Mouse (Mus musculus) cerebellum, postnatal 4 days (tissue): ENCODE results near the gene Dus2.

ENCODE experiments used
- DNase-seq, 2 experiments: peaks; one replicate each; pipeline ENCODE4 v3.0.0; 2022; ENCODE audit warnings: low spot score in 2 of 2, mixed read lengths in 1 of 2

Dus2 gene

GRCm38 (mm10) chr8:106044151-106044550, 53.0 kb downstream of the Dus2 start:
- DNase-seq = no peak

- DNase-seq = no peak
These were observed 55.9 kb downstream of the Dus2 start for GRCm38 (mm10) chr8:106046872-106047559.

DNA sequence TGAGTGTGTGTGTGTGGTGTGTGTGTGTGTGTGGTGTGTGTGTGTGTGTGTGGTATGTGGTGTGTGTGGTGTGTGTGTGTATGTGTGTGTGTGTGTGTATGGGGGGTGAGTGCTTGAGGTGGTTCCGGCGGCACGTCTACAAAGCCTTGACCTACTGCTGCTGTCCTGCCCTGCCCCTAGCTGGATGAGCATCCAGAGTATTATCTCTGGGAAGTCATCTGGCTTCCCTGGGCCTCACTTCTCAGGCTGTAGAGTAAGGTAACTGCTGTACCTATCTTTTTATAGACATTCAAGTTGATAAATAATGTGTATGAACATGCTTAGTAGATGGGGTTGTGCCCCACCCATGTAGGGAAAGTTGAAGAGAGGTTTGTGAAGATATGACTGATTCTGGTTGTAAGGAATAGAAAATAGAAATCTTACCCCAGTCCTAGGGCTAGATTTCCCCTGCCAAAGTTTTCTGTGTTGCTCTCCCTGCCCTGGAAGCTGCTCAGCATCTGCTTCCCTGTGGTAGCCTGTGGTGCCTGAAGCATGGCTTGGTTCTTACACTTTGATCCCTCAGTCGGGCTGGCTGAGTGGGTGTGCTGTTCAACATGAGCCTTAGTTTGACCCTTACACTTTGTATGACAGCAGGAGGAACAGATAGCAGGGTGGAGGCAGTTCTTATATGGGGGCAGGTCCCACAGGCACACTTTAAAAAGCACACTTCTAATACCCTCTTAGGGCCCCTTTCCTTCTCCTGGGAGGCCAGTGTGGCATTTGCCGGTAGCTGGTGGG, 56.9 kb downstream of the Dus2 start:
- DNase-seq = no peak

DNA sequence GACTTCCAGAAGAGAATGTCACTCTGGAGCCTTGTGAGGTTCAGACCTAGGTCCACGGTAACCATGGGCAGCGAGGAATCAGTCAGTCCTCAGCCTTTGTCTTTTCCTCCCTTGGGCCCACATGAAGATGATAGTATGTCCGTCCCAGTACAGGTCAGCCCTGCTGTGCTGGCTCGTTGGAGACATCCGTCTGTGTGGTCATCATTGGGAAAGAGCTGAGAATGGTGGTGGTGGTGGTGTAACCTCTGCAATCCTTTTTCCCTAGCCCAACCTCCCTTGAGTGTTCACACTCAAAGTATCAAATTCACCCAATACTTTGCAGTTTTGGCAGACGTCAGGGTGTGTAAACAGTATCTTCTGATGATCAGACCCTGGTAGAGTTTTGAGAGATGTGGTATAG, 58.7 kb downstream of the Dus2 start:
- DNase-seq = no peak

DNA sequence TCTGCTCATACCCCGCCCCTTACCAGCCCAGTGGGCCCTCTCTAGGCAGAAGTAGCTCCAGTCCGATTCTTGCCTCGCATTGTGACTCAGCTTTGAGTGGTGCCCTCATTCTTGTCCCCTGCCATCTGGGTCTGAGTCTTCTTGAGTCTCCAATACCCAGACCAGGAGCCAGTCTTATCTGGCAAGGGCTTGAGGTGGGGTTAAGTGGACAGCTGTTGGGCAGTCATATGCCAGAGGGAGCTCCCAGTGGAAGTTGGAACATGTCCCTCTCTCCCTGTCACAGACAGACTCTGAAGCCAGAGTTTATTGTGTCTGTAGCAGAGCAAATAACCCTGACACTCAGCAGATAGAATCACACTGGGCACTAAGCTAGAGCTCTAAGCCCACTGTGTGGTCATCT, 59.9 kb downstream of the Dus2 start:
- DNase-seq = no peak

GRCm38 (mm10) chr8:106052510-106053089, 61.5 kb downstream of the Dus2 start:
- no peak for DNase-seq

GRCm38 (mm10) chr8:106054190-106054811, 63.2 kb downstream of the Dus2 start:
- DNase-seq = no peak

DNA sequence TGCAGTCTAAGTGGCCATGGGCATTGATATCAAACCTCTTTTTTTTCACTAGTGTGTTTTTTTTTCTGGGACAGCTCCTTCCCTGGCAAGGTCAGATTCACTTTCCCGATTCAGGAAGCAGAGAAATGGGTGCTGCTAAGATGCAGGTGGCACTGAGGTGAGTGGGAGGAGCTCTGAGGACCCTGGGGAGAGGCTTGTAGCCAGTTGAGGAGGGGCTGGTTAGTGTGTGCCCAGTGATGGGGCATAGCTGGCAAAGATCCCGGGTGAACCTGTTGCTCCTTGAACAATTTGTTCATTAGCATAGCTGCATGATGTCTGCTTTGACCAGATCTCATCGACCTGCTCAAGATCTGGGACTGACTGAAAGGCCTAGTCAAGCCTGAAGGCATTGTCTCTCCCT, 63.9 kb downstream of the Dus2 start:
- peak in 1 of 2 experiments; percentile 40 for DNase-seq

- no peak for DNase-seq
These were observed 65.4 kb downstream of the Dus2 start for GRCm38 (mm10) chr8:106056455-106056982.

DNA sequence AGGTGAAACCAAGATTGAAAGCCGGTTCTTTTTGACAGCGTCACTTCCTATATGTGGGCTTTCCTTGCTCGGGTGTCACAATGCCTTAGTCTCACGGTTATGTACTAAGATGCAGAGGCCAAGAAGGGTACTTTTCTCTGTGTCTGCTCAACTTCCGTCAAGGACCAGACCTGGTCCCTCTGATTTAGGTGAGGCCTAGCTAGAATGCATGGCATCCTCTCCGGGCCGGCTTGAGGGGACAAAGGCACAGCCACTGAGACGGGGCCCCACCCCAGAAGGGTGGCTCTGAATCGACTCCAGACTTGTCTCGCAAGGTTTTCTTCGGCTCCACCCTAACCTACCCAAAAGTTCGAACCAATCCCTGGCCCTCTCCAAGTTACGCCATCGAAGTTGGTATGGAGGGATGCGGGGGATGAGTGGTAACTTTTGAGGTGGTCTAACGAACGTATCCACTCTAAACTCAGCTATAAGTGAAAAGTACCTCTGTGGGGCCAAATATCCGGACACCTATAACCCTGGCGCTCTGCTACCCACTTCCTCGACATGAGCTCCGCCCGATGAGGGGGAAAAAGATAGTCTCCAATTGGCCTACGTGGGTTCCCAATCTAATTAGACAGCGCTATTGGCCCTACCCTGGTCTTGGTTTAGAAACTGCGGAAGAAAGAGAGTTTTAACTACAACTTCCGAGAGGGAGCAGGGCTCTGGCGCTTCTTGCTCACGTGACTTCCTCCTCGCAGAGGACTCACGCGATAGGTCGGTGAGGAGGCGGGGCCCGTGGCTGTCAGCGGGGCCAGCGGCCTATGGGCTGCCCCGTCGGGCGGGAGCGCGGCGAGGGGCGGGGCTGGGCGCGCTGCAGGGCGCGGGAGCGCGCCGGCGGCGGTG, 67.8 kb downstream of the Dus2 start, which contains the start of gene Nfatc3:
Nfatc3 (plus strand) TSS at position 110 of the 882 bp plus-strand sequence.
- peak; percentile 85 to 93 for DNase-seq

GRCm38 (mm10) chr8:106059613-106060371, 68.7 kb downstream of the Dus2 start:
- no peak for DNase-seq

GRCm38 (mm10) chr8:106060521-106060920, 69.4 kb downstream of the Dus2 start:
- DNase-seq = no peak

DNA sequence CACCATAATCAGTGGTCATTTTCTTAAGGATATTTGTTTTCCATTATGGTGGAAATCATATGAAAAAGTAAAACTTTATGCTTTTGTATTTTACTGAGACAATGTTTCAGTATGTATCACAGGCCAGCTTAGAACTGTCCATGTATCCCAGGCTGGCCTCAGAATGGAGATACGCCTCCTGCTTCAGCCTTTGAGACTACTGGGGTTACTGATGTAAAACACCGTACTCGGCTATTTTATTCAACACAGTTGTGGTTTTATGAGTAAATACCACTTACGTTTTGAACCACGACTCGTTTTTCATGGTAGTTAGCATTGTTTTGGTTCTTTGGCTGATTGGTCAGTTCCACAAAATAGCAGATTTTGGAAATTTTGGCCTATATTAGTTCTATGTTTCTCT, 70.5 kb downstream of the Dus2 start:
- no peak for DNase-seq

- DNase-seq = no peak
These were observed 71.9 kb downstream of the Dus2 start for GRCm38 (mm10) chr8:106063046-106063445.

GRCm38 (mm10) chr8:106066721-106067120, 75.6 kb downstream of the Dus2 start:
- no peak for DNase-seq

DNA sequence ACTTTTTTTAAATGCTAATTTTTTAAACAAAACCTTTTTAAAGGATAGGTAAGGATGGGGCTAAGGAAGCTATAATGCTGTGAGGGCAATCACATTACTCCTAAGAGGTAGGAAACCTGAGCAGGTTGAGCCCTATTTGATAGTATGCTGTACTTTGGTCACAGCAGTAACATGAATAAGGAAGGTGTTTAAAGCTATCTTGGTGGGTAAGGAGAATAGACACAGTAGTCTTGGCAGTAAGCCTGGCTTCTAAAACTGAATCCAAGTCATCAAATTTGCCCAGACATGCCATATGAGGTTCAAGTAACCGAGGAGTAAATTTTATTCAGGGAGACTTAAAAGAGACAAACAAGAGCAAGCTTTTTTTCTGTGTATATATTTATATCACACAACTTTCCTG, 78.4 kb downstream of the Dus2 start:
- DNase-seq = no peak

GRCm38 (mm10) chr8:106072113-106072512, 81.0 kb downstream of the Dus2 start:
- DNase-seq = no peak

- no peak for DNase-seq
These were observed 83.1 kb downstream of the Dus2 start for GRCm38 (mm10) chr8:106074236-106074635.

DNA sequence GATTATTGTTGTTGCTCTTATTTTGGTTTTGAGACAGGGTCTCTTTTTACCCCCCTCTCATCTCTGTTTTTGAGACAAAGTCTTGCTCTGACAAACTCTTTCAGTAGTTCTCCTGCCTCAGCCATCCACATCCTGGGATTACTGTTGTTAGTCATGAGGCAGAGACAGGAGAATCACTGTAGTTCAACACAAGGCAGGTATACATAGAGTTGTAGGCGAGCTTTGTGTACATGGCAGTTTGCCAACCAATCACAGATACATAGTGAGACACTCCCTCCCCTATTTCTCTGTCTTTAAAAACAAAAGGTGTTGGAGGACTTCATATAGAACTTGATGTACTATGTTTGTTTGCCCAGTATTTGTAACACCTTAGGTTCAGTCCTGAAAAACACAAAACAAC, 83.5 kb downstream of the Dus2 start:
- DNase-seq = no peak

- DNase-seq = no peak
These were observed 84.2 kb downstream of the Dus2 start for GRCm38 (mm10) chr8:106075161-106075862.
